Mouse (Mus musculus): ENCODE measurements around the gene Atg13.

- no peak for TF ChIP-seq POLR2A (IDR thresholded peaks at IDR 0.05; ENCODE audit: borderline replicate concordance, low read depth, low read length)
- TF ChIP-seq CTCF (IDR thresholded peaks at IDR 0.05; ENCODE audit: low read depth, low read length), result no peak
Measured at GRCm38 (mm10) chr2:91711256-91711925, 1.0 kb upstream of the Atg13 start.
